Mouse (Mus musculus): Measurements from ENCODE around the gene Gm10722. TPM values are rescaled to one million over a fixed set of nuclear protein-coding genes. Genes with fewer than 3 reads are reported as not detected.
"Not testable (repeated sequence)": the region's sequence is repeated elsewhere in the genome, so short reads cannot be mapped to it uniquely, and the experiment has no call there.

Gene Gm10722
- not detected in 2 replicates for polyA plus RNA-seq (2016; fragmentation: Nextera tagmentation; extraction: Ambion mirVana)

DNA sequence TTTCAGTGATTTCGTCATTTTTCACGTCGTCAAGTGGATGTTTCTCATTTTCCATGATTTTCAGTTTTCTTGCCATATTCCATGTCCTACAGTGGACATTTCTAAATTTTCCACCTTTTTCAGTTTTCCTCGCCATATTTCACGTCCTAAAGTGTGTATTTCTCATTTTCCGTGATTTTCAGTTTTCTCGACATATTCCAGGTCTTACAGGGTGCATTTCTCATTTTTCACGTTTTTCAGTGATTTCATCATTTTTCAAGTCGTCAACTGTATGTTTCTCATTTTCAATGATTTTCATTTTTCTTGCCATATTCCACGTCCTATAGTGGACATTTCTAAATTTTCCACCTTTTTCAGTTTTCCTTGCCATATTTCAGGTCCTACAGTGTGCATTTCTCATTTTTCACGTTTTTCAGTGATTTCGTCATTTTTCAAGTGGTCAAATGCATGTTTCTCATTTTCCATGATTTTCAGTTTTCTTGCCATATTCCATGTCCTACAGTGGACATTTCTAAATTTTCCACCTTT is at the start of gene Gm10722:
TSS of gene Gm10722 (plus strand) at position 478 of the 528 bp plus-strand sequence.
- H3K4me3 ChIP-seq; H3K4me1 ChIP-seq; H3K9me3 ChIP-seq; H3K36me3 ChIP-seq (replicated peaks); H3K27me3 ChIP-seq (replicated peaks; ENCODE audit: low read depth, poor library complexity, severe bottlenecking); H3K27ac ChIP-seq (replicated peaks): not testable (repeated sequence)
- peak; percentile 8 for DNase-seq (ENCODE audit: low spot score)
- WGBS = 73% methylated on average over 12 of the region's 12 CpGs

- H3K4me1 ChIP-seq; H3K27me3 ChIP-seq (replicated peaks; ENCODE audit: low read depth, poor library complexity, severe bottlenecking); H3K4me3 ChIP-seq; H3K36me3 ChIP-seq (replicated peaks); H3K27ac ChIP-seq (replicated peaks); DNase-seq (ENCODE audit: low spot score): not testable (repeated sequence)
- H3K9me3 ChIP-seq = peaks cover 10% of the 10 kb centered on the region
- WGBS = 65% methylated on average over 8 of the region's 8 CpGs
Observed at GRCm38 (mm10) chr9:3001006-3001405, 284 bp downstream of the Gm10722 start.

DNA sequence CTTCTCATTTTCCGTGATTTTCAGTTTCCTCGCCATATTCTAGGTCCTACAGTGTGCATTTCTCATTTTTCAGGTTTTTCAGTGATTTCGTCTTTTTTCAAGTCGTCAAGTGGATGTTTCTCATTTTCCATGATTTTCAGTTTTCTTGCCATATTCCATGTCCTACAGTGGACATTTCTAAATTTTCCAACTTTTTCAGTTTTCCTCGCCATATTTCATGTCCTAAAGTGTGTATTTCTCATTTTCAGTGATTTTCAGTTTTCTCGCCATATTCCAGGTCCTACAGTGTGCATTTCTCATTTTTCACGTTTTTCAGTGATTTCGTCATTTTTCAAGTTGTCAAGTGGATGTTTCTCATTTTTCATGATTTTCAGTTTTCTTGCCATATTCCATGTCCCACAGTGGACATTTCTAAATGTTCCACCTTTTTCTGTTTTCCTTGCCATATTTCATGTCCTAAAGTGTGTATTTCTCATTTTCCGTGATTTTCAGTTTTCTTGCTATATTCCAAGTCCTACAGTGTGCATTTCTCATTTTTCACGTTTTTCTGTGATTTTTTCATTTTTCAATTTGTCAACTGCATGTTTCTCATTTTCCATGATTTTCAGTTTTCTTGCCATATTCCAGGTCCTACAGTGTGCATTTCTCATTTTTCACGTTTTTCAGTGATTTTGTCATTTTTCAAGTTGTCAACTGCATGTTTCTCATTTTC is 1.4 kb downstream of the Gm10722 start:
- H3K4me1 ChIP-seq; H3K27ac ChIP-seq (replicated peaks); DNase-seq (ENCODE audit: low spot score); H3K27me3 ChIP-seq (replicated peaks; ENCODE audit: low read depth, poor library complexity, severe bottlenecking); H3K36me3 ChIP-seq (replicated peaks); H3K4me3 ChIP-seq: not testable (repeated sequence)
- H3K9me3 ChIP-seq = peaks cover 10% of the 10 kb centered on the region
- 67% methylated on average over 9 of the region's 11 CpGs for WGBS

GRCm38 (mm10) chr9:3002794-3003396 is 2.2 kb downstream of the Gm10722 start, which contains the start of gene Gm11168:
Gm11168 (plus strand) TSS chr9:3003346.
- DNase-seq (ENCODE audit: low spot score) = not testable (repeated sequence)

DNA sequence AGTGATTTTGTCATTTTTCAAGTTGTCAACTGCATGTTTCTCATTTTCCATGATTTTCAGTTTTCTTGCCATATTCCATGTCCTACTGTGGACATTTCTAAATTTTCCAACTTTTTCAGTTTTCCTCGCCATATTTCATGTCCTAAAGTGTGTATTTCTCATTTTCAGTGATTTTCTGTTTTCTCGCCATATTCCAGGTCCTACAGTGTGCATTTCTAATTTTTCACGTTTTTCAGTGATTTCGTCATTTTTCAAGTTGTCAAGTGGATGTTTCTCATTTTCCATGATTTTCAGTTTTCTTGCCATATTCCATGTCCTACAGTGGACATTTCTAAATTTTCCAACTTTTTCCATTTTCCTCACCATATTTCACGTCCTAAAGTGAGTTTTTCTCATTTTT is 5.5 kb downstream of the Gm10722 start:
- 84% methylated on average over 1 of the region's 5 CpGs for WGBS
- DNase-seq (ENCODE audit: low spot score); H3K36me3 ChIP-seq (replicated peaks); H3K27ac ChIP-seq (replicated peaks); H3K4me3 ChIP-seq; H3K27me3 ChIP-seq (replicated peaks; ENCODE audit: low read depth, poor library complexity, severe bottlenecking); H3K4me1 ChIP-seq: not testable (repeated sequence)
- H3K9me3 ChIP-seq = peaks cover 15% of the 10 kb centered on the region

More at GRCm38 (mm10) chr9:3002794-3003396, 2.2 kb downstream of the Gm10722 start, which contains the start of gene Gm11168:
- WGBS = 72% methylated on average over 6 of the region's 14 CpGs
- not testable (repeated sequence) for H3K36me3 ChIP-seq (replicated peaks); H3K27me3 ChIP-seq (replicated peaks; ENCODE audit: low read depth, poor library complexity, severe bottlenecking); H3K27ac ChIP-seq (replicated peaks); H3K4me1 ChIP-seq; H3K4me3 ChIP-seq
- peaks cover 13% of the 10 kb centered on the region for H3K9me3 ChIP-seq

GRCm38 (mm10) chr9:3006636-3007035 is 5.9 kb downstream of the Gm10722 start:
- H3K27me3 ChIP-seq (replicated peaks; ENCODE audit: low read depth, poor library complexity, severe bottlenecking); H3K4me1 ChIP-seq; H3K36me3 ChIP-seq (replicated peaks); H3K27ac ChIP-seq (replicated peaks); H3K4me3 ChIP-seq; DNase-seq (ENCODE audit: low spot score): not testable (repeated sequence)
- WGBS = 71% methylated on average over 8 of the region's 8 CpGs
- H3K9me3 ChIP-seq = peaks cover 15% of the 10 kb centered on the region

GRCm38 (mm10) chr9:3007272-3007671 is 6.5 kb downstream of the Gm10722 start:
- not testable (repeated sequence) for H3K36me3 ChIP-seq (replicated peaks); H3K27ac ChIP-seq (replicated peaks); H3K4me1 ChIP-seq; H3K4me3 ChIP-seq; DNase-seq (ENCODE audit: low spot score); H3K27me3 ChIP-seq (replicated peaks; ENCODE audit: low read depth, poor library complexity, severe bottlenecking)
- 79% methylated on average over 8 of the region's 9 CpGs for WGBS
- H3K9me3 ChIP-seq = peaks cover 11% of the 10 kb centered on the region

- not testable (repeated sequence) for H3K27me3 ChIP-seq (replicated peaks; ENCODE audit: low read depth, poor library complexity, severe bottlenecking); H3K36me3 ChIP-seq (replicated peaks); H3K4me3 ChIP-seq; H3K4me1 ChIP-seq; DNase-seq (ENCODE audit: low spot score); H3K9me3 ChIP-seq; H3K27ac ChIP-seq (replicated peaks)
- no CpG with 5 or more reads among the region's 5 CpGs for WGBS
Observed at GRCm38 (mm10) chr9:3009331-3009730, 8.6 kb downstream of the Gm10722 start.

DNA sequence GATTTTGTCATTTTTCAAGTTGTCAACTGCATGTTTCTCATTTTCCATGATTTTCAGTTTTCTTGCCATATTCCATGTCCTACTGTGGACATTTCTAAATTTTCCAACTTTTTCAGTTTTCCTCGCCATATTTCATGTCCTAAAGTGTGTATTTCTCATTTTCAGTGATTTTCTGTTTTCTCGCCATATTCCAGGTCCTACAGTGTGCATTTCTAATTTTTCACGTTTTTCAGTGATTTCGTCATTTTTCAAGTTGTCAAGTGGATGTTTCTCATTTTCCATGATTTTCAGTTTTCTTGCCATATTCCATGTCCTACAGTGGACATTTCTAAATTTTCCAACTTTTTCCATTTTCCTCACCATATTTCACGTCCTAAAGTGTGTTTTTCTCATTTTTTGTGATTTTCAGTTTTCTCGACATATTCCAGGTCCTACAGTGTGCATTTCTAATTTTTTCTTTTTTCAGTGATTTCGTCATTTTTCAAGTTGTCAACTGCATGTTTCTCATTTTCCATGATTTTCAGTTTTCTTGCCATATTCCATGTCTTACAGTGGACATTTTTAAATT is 11.4 kb downstream of the Gm10722 start:
- not testable (repeated sequence) for DNase-seq (ENCODE audit: low spot score); H3K36me3 ChIP-seq (replicated peaks); H3K4me3 ChIP-seq; H3K27ac ChIP-seq (replicated peaks); H3K9me3 ChIP-seq; H3K4me1 ChIP-seq; H3K27me3 ChIP-seq (replicated peaks; ENCODE audit: low read depth, poor library complexity, severe bottlenecking)
- WGBS = 80% methylated on average over 3 of the region's 7 CpGs

DNA sequence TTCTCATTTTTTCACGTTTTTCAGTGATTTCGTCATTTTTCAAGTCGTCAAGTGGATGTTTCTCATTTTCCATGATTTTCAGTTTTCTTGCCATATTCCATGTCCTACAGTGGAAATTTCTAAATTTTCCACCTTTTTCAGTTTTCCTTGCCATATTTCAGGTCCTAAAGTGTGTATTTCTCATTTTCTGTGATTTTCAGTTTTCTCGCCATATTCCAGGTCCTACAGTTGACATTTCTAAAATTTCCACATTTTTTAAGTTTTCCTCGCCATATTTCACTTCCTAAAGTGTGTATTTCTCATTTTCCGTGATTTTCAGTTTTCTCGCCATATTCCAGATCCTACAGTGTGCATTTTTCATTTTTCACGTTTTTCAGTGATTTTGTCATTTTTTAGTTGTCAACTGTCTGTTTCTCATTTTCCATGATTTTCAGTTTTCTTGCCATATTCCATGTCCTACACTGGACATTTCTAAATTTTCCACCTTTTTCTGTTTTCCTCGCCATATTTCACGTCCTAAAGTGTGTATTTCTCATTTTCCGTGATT is 12.1 kb downstream of the Gm10722 start, which contains the start of gene Gm10721:
TSS of gene Gm10721 (plus strand) at position 408 of the 547 bp plus-strand sequence.
- H3K4me1 ChIP-seq; H3K9me3 ChIP-seq; DNase-seq (ENCODE audit: low spot score); H3K27ac ChIP-seq (replicated peaks); H3K36me3 ChIP-seq (replicated peaks); H3K27me3 ChIP-seq (replicated peaks; ENCODE audit: low read depth, poor library complexity, severe bottlenecking); H3K4me3 ChIP-seq: not testable (repeated sequence)
- WGBS = no CpG with 5 or more reads among the region's 11 CpGs

GRCm38 (mm10) chr9:3015354-3015753 is 14.6 kb downstream of the Gm10722 start, which contains the start of gene Gm10720:
Gm10720 (plus strand) TSS chr9:3015654.
- 67% methylated on average over 5 of the region's 9 CpGs for WGBS
- H3K4me1 ChIP-seq = not testable (repeated sequence)

GRCm38 (mm10) chr9:3015896-3016295 is 15.2 kb downstream of the Gm10722 start:
- not testable (repeated sequence) for H3K4me1 ChIP-seq; H3K27me3 ChIP-seq (replicated peaks; ENCODE audit: low read depth, poor library complexity, severe bottlenecking); H3K4me3 ChIP-seq; H3K27ac ChIP-seq (replicated peaks); H3K36me3 ChIP-seq (replicated peaks); H3K9me3 ChIP-seq; DNase-seq (ENCODE audit: low spot score)
- 72% methylated on average over 6 of the region's 6 CpGs for WGBS

More at GRCm38 (mm10) chr9:3015354-3015753, 14.6 kb downstream of the Gm10722 start, which contains the start of gene Gm10720:
- H3K27ac ChIP-seq (replicated peaks); H3K4me3 ChIP-seq; H3K36me3 ChIP-seq (replicated peaks); H3K9me3 ChIP-seq; DNase-seq (ENCODE audit: low spot score); H3K27me3 ChIP-seq (replicated peaks; ENCODE audit: low read depth, poor library complexity, severe bottlenecking): not testable (repeated sequence)

Data from embryonic facial prominence, embryonic 10.5 days (tissue).